Mouse (Mus musculus) cerebellum, adult 2 months (tissue): ENCODE data around the gene Alcam.

ENCODE experiments used
- CTCF ChIP-seq: fragments of 200-500 bp; IDR thresholded peaks from 2 replicates; pipeline ENCODE4 v1.5.1; 2011; ENCODE audit warnings: low read depth, mild to moderate bottlenecking, control low read depth, low read length, moderate library complexity, borderline replicate concordance; ENCODE audit not compliant: insufficient read depth
- POLR2A ChIP-seq: fragments of 200-500 bp; IDR thresholded peaks from 2 replicates; pipeline ENCODE4 v1.6.1; 2011; ENCODE audit warnings: low read length, control low read depth, borderline replicate concordance; ENCODE audit not compliant: insufficient read depth

DNA sequence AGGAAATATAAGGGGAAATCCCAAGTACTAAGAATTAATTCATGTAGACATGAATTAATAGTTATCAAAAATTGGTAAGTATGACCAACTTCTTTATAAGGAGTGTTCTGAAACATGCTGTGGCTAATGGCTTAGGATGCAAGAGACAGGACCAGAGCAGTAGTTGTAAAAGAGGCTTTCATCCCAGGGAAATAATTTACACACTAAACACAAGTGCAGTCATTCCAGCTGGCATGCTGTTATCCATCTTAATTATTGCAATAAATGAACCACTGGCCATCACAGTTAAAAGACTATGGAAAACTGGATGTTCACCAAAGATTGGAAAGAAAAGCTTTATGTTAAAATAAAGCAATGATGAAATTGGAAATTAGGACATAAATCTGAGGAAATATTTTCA, 24.2 kb downstream of the Alcam start:
- TF ChIP-seq CTCF (no peak), POLR2A (no peak)
